Mouse (Mus musculus) limb, embryonic 11.5 days (tissue): ENCODE data around the gene Sap30bp. TPM values are rescaled to one million over a fixed set of nuclear protein-coding genes. Genes with fewer than 3 reads are reported as not detected.
A peak's percentile ranks its signal among the peaks of the same experiment; 100 is the strongest.

ENCODE experiments used
- ATAC-seq: fragments of 200-750 bp; cut with Nextera tagmentation; 2 replicates; pipeline ENCODE4 v1.8.0; 2017; ENCODE audit warnings: low read depth; ENCODE audit not compliant: insufficient number of reproducible peaks, low FRiP score, low TSS enrichment
- DNase-seq: peaks from one replicate; pipeline ENCODE4 v3.0.0-alpha.2; 2015; ENCODE audit warnings: low spot score
- H3K27ac ChIP-seq: fragments of 300-500 bp; sonication (generic); replicated peaks from 2 replicates; pipeline ENCODE4 v1.5.1; 2014; ENCODE audit warnings: low read depth, mild to moderate bottlenecking, low read length
- H3K27me3 ChIP-seq: fragments of 300-500 bp; sonication (generic); 2 replicates; pipeline ENCODE4 v1.6.1; 2014; ENCODE audit warnings: mild to moderate bottlenecking, low read length, mixed read lengths; ENCODE audit not compliant: control insufficient read depth, insufficient read depth
- H3K36me3 ChIP-seq: fragments of 300-500 bp; sonication (generic); 2 replicates; pipeline ENCODE4 v1.6.1; 2014; ENCODE audit warnings: mild to moderate bottlenecking, low read length, moderate library complexity, mixed read lengths; ENCODE audit not compliant: control insufficient read depth, insufficient read depth
- H3K4me1 ChIP-seq: fragments of 300-500 bp; sonication (generic); 2 replicates; pipeline ENCODE4 v1.6.1; 2014; ENCODE audit warnings: low read length, mixed read lengths; ENCODE audit not compliant: control insufficient read depth, insufficient read depth
- H3K4me2 ChIP-seq: fragments of 300-500 bp; sonication (generic); 2 replicates; pipeline ENCODE4 v1.6.1; 2014; ENCODE audit warnings: low read depth, mild to moderate bottlenecking, moderate library complexity; ENCODE audit not compliant: severe bottlenecking
- H3K4me3 ChIP-seq: fragments of 300-500 bp; sonication (generic); 2 replicates; pipeline ENCODE4 v1.5.1; 2014; ENCODE audit warnings: low read depth, low read length
- H3K9ac ChIP-seq: fragments of 300-500 bp; sonication (generic); 2 replicates; pipeline ENCODE4 v1.6.1; 2014; ENCODE audit warnings: mild to moderate bottlenecking, low read length
- H3K9me3 ChIP-seq: fragments of 300-500 bp; sonication (generic); 2 replicates; pipeline ENCODE4 v1.6.1; 2016; ENCODE audit warnings: low read length; ENCODE audit not compliant: control insufficient read depth
- WGBS: fragments of 180-500 bp; shearing (Covaris S2); extraction: QIAGEN DNeasy Blood & Tissue Kit; methylation state at CpG from one replicate; pipeline ENCODE4 v1.1.7; 2014; 5-methylcytosine and 5-hydroxymethylcytosine counted together
- polyA plus RNA-seq: library from polyadenylated mRNA; unstranded; fragments of >200 nt; fragmentation: Nextera tagmentation; extraction: Ambion mirVana; gene quantifications from 2 replicates; pipeline ENCODE4 v1.2.1, GENCODE M21; 2014

The Sap30bp gene
- polyA plus RNA-seq, 1 experiment from 2014 or later, result 50.7 TPM

GRCm38 (mm10) chr11:115970006-115970673, 37.1 kb downstream of the Sap30bp start:
- Histone ChIP-seq H3K27me3 (peaks cover 16% of the 10 kb centered on the region), H3K36me3 (peaks cover 7% of the 10 kb centered on the region), H3K4me2 (no peak overlapping the region), H3K9ac (no peak overlapping the region), H3K9me3 (no peaks in the 10 kb centered on the region), H3K27ac (no peak overlapping the region), H3K4me1 (peaks cover 6% of the 10 kb centered on the region; the same call in 1 of the 2 replicates), H3K4me3 (no peak overlapping the region)
- ATAC-seq, result no peak
- 67% methylated on average over 15 of the region's 15 CpGs for WGBS
- no peak for DNase-seq

GRCm38 (mm10) chr11:115971016-115971415, 37.9 kb downstream of the Sap30bp start:
- H3K27me3 ChIP-seq, result peaks cover 23% of the 10 kb centered on the region
- no peak overlapping the region for H3K27ac ChIP-seq
- H3K4me2 ChIP-seq, result no peak overlapping the region
- no peak for ATAC-seq
- H3K9me3 ChIP-seq, result no peaks in the 10 kb centered on the region
- WGBS, result 73% methylated on average over 6 of the region's 6 CpGs
- H3K4me3 ChIP-seq, result no peak overlapping the region
- no peak overlapping the region for H3K9ac ChIP-seq
- peaks cover 6% of the 10 kb centered on the region; the same call in 1 of the 2 replicates for H3K4me1 ChIP-seq
- H3K36me3 ChIP-seq, result peaks cover 3% of the 10 kb centered on the region; the same call in 1 of the 2 replicates
- DNase-seq, result no peak

GRCm38 (mm10) chr11:115974309-115975082, 41.4 kb downstream of the Sap30bp start, which contains the start of gene Itgb4:
Gene Itgb4 (plus strand): TSS chr11:115974709.
- Histone ChIP-seq H3K9ac (peak within 1 kb of the TSS; percentile 28; the same call in 1 of the 2 replicates), H3K4me2 (peak within 1 kb of the TSS; percentile 66), H3K9me3 (no peaks in the 10 kb centered on the region), H3K27me3 (peaks cover 32% of the 10 kb centered on the region), H3K4me1 (peaks cover 6% of the 10 kb centered on the region; the same call in 1 of the 2 replicates), H3K4me3 (peak within 1 kb of the TSS; percentile 33), H3K36me3 (no peaks in the 10 kb centered on the region), H3K27ac (no peak within 1 kb of the TSS)
- peak; percentile 48 for DNase-seq
- ATAC-seq, result no peak
- WGBS, result 10% methylated on average over 54 of the region's 58 CpGs

- DNase-seq, result no peak
- H3K4me2 ChIP-seq, result peak overlapping the region; percentile 66
- no peak overlapping the region for H3K27ac ChIP-seq
- ATAC-seq, result no peak
- WGBS, result 5% methylated on average over 18 of the region's 18 CpGs
- H3K36me3 ChIP-seq, result no peaks in the 10 kb centered on the region
- no peaks in the 10 kb centered on the region for H3K9me3 ChIP-seq
- peaks cover 32% of the 10 kb centered on the region for H3K27me3 ChIP-seq
- peaks cover 6% of the 10 kb centered on the region; the same call in 1 of the 2 replicates for H3K4me1 ChIP-seq
- H3K4me3 ChIP-seq, result peak overlapping the region; percentile 33
- H3K9ac ChIP-seq, result peak overlapping the region; percentile 28; the same call in 1 of the 2 replicates
Measured at GRCm38 (mm10) chr11:115975083-115975420, 42.0 kb downstream of the Sap30bp start.

GRCm38 (mm10) chr11:115975544-115975943, 42.5 kb downstream of the Sap30bp start:
- Histone ChIP-seq H3K27ac (no peak overlapping the region), H3K9me3 (no peaks in the 10 kb centered on the region), H3K27me3 (peaks cover 32% of the 10 kb centered on the region), H3K4me1 (peaks cover 6% of the 10 kb centered on the region; the same call in 1 of the 2 replicates), H3K4me3 (no peak overlapping the region; the same call in 1 of the 2 replicates), H3K36me3 (no peaks in the 10 kb centered on the region), H3K4me2 (no peak overlapping the region), H3K9ac (no peak overlapping the region)
- 30% methylated on average over 12 of the region's 12 CpGs for WGBS
- ATAC-seq (no peak), DNase-seq (no peak)

- Histone ChIP-seq H3K9me3 (no peaks in the 10 kb centered on the region), H3K9ac (no peak overlapping the region), H3K36me3 (no peaks in the 10 kb centered on the region), H3K27me3 (no peaks in the 10 kb centered on the region), H3K27ac (no peak overlapping the region), H3K4me1 (no peaks in the 10 kb centered on the region), H3K4me2 (no peak overlapping the region), H3K4me3 (no peak overlapping the region)
- no peak for DNase-seq
- no peak for ATAC-seq
- 89% methylated on average over 15 of the region's 15 CpGs for WGBS
Measured at GRCm38 (mm10) chr11:115982472-115982871, 49.4 kb downstream of the Sap30bp start.

- H3K4me2 ChIP-seq, result no peak overlapping the region
- 85% methylated on average over 8 of the region's 8 CpGs for WGBS
- DNase-seq (no peak), ATAC-seq (no peak)
- H3K4me3 ChIP-seq, result no peak overlapping the region
- H3K27ac ChIP-seq, result no peak overlapping the region
- H3K4me1 ChIP-seq, result no peaks in the 10 kb centered on the region
- no peaks in the 10 kb centered on the region for H3K9me3 ChIP-seq
- H3K27me3 ChIP-seq, result no peaks in the 10 kb centered on the region
- no peaks in the 10 kb centered on the region for H3K36me3 ChIP-seq
- H3K9ac ChIP-seq, result no peak overlapping the region
Measured at GRCm38 (mm10) chr11:115983291-115983690, 50.2 kb downstream of the Sap30bp start.

- no peak overlapping the region for H3K4me3 ChIP-seq
- no peaks in the 10 kb centered on the region for H3K27me3 ChIP-seq
- no peak overlapping the region for H3K9ac ChIP-seq
- no peak for ATAC-seq
- no peaks in the 10 kb centered on the region for H3K36me3 ChIP-seq
- no peaks in the 10 kb centered on the region for H3K9me3 ChIP-seq
- 27% methylated on average over 15 of the region's 15 CpGs for WGBS
- H3K4me2 ChIP-seq, result peak overlapping the region; percentile 24; the same call in 1 of the 2 replicates
- H3K27ac ChIP-seq, result no peak overlapping the region
- no peaks in the 10 kb centered on the region for H3K4me1 ChIP-seq
- DNase-seq, result no peak
Measured at GRCm38 (mm10) chr11:115989686-115990085, 56.6 kb downstream of the Sap30bp start.
